Mouse (Mus musculus): ENCODE data around the gene Ago3.
A peak's percentile ranks its signal among the peaks of the same experiment; 100 is the strongest.

The Ago3 gene

DNA sequence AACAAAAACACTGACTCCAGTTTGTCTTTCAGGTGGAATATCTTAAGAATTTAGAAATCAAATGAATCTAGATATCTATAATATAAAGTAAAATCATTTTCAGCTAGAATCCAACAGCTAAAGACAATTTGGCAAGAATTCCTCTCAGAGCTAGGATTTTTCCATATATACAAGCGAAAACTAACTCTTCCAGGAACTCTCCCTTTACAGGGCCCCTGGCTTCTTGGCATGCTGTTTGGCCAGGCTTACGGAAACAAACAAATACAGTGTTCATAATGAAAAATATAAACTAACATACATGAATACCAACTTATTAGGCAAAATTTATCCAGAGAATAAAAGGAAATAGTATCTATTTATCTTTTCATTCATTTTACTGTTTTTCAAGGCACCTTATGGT is 5.5 kb downstream of the Ago3 start:
- DNase-seq (ENCODE audit: low spot score), result no peak

DNA sequence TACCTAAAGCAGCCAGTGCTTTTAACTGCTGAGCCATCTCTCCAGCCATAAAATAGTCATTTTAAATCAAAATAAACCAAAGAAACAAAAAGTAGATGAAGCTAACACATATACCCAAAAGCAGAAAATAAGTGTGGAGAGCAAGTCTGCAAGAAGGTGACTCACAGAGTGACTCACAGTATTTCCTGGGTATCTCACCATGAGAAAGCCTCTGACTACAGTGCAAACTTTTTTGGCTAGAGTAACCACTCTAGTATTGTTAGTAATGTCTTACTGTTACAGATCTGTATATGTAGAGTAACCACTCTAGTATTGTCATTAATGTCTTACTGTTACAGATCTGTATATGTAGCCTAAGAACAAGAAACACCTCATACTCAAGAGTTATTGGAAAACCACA is 13.6 kb downstream of the Ago3 start:
- no peak for DNase-seq (ENCODE audit: low spot score)

DNA sequence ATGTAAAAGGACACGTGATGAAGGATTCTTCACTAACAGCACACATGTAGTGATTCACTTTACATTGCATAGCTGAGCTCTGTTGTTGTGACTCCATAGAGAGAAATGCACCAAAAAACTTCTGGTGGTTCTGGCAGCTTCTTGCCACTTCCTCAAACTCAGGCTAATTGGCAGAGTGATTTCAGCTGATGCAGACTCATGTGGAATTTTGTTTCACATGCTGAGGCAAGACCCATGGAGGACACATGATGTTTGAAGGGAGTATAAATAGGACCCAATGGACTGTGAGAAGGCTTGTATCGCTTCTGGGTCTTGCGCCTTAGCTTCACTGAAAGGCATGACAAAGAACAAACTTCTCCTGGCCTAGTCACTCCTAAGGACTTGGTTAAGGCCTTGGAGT is 16.8 kb downstream of the Ago3 start:
- DNase-seq (ENCODE audit: low spot score), result no peak

DNA sequence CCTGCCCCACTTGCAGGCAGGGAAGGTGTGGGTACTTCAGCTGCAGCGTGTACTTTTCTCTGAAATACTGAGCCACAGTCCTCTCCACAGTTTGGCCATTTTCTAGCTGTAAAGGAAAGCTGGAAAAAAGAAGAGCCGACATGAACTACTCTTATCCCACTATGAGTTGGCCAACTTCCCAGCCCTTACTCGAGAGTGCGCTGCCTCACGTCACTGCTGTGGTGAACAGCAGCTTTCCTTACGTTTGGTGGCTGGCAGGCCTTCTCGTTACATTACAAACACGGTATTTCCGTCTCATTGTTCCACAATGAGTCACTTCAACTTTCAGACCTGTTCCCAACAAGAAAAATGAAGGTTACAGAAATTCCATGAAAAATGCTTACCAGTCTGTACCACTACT is 57.9 kb downstream of the Ago3 start:
- DNase-seq (ENCODE audit: low spot score), result no peak

DNA sequence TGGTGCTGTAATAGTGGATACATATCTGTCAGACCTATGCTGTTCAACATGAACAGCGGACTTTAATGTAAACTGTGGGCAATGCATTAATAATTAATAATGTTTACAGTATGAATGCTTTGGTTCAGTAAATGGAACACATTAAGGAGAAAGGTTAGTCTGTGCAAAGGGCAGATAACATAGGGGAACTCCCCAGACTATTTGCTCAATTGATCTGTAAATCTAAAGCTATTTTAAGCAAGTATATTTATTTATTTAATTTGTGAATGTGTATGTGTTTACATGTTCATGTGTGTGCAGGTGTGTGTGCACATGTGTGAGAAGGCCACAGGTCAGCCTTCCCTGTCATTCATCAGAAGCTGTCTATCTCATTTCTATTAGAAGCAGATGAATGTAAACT is 69.3 kb downstream of the Ago3 start:
- no peak for DNase-seq (ENCODE audit: low spot score)

DNA sequence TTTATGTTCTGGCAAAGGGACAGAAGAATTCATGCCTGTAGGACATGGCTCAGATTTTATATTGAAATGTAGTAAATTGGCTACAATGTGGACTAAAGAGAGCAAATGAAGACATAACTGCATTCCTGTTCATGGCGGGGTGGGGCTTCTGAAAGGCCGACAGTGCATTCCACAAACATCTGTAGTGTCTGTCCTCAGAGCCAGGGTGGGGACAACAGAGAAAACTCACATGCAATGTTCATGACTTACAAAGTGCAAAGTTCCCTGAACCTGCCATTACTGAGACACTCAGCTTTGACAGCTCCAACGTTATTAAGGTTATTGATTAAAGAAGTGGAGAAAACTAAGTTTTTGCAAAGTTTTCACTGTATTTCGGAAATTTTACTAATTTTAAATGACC is 85.9 kb downstream of the Ago3 start:
- DNase-seq (ENCODE audit: low spot score), result no peak

DNA sequence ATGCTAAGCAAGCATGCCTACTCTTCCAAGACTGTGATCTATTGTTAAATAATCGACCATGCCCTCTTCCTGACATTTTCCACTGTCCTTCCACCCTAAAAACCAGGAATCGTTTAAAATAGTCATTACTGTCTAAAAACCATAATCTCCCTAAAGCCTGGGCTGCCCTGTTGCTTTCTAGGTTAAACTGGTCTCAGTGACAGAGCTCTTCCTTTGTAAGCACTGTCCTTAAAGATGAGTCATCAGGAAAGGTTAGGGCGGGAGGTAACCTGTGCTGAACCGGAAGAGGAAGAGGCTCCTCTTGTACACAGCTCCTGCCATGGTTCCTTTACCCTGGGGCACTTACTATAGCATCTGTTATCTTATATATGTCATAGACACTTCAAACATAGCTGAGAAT is 89.9 kb downstream of the Ago3 start:
- DNase-seq (ENCODE audit: low spot score), result no peak

DNA sequence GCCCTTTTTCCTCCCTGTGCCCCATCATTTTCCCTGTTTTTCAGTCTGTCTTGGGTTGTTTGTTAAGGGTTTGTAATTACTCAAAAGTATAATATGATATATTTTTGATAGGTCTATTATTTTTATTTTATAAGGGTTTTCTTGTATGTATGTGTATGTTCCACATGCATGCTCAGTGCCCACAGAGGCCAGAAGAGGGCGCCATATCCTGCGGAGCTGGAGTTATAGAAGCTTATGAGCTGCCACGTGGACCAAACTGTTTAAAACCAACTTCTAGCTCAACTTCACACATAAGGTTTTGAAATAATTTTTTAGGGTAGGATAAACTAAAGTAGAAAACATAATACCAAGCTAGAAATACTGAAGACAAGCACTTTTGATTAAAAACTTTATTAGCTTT is 97.0 kb downstream of the Ago3 start:
- DNase-seq (ENCODE audit: low spot score), result no peak

DNA sequence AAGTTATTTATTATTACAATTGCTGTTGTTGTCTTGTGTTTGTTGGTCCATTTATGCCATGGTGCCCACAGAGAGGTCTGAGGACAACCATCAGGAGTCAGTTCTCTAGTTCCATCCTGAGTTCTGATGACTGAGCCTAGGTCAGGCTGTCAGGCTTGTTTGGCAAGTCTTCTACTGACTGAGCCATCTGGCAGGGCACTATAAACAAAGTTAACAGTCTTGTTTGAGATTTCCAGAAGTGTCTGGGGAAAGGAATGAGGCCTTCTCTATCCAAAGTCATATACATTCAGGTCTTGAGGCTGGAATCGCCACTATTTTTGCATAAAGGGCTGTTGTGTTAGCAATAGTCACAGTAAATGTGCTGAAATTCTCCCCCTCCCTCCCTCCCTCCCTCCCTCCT is 97.6 kb downstream of the Ago3 start:
- DNase-seq (ENCODE audit: low spot score), result no peak

DNA sequence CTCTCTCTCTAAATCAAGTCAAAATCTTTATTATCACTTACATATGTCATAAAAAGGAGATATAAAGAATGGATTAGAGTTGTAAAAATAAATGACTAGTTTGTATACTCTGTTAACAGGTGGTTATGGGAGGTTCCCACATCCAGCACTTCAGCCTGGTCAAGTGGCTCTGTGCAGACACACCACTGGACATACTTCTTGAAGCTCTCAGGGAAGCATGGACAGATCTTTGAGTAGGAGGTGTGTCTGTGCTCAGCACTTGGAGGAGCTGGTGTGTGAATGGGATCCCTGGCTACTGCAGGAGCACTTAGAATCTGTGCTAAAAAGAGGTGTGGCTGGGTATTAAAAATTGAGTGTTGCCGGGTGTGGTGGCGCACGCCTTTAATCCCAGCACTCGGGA is 99.1 kb downstream of the Ago3 start:
- no peak for DNase-seq (ENCODE audit: low spot score)

DNA sequence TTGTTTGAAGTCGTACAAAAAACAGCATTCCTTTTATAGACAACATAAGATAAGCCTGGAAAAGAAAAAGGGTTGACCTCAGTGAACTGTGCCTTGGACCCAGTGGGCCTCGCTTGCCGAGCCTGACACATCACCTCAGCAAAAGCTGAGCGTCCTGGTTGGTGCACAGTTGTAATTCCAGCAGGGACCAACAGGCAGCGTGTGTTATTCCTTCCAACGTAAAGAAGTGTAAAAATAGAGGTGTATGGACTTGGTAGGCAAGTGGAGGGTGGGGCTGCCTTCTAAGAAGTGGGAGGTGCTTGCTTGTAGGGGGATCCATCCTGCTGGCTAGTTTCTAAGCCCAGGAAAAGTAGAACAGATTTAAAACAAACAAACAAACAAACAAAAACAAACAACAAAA is 103.3 kb downstream of the Ago3 start:
- no peak for DNase-seq (ENCODE audit: low spot score)

DNA sequence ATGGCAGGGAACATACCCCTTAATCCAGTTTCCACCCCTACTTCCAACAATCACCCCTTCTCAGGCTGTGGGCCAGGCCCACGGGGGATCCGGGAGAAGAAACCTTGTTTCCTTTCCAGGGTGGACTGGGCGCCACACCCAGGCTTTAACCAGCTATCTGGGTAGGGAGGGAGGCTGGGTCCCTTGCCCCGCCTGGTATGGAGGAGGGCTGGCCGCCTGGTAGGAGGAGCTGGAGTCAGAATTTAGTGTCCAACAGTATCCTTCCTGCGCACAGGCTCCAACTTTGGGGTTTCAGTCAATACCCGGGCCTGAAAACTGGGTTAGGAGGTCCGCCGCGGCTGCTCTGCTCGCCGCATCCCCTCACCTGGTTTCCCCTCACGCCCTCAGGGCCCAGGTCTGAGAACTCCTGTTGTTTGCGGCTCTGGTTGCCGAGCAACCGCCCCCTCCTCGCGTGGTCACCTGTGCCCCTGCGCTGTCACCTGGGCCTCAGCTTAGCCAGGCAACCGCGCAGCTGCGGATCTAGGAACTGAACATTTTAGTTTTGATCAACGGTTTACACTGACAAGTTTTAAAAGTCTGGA is 104.0 kb downstream of the Ago3 start, which contains the start of gene Tekt2:
Tekt2 (minus strand) TSS at position 408 of the 581 bp plus-strand sequence.
- DNase-seq (ENCODE audit: low spot score), result no peak

DNA sequence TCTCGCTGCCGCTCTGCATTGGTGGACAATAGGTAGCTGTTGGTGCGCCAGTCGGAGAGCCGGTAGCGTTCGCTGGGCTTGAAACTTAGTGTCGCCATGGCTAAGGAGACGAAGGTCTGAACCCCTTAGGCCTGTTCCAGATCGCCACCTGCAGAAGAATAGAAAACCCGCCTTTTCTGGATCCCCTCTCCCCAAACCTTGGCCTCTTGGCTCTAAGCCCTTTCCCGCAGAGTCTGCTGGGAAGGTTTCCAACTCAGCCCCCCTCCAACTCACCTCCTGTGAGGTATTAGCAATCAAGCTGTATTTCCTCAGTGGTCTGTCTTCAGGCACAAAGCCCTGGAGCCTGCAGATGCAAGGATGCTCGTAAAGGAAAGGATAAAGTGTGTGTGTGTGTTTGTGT is 104.5 kb downstream of the Ago3 start:
- no peak for DNase-seq (ENCODE audit: low spot score)

DNA sequence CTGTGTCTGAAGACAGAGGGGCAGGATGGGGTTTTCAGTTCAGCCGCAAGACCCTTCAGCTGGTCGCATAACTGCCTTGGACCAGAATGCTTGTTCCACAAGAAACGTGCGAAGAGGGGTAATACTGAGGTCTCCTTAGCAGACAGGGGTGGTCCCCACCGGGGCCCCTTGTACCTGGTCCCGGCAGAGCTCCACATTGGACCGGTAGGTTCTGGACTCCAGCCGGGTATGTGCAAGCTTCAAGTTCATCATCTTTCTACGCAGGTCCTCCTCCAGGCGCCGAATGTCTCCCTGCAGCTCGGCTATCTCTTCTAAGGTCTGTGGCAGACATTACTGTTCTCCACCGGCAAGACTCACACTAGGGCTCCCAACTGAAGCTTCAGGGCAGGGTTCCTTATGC is 106.7 kb downstream of the Ago3 start:
- DNase-seq (ENCODE audit: low spot score), result no peak

DNA sequence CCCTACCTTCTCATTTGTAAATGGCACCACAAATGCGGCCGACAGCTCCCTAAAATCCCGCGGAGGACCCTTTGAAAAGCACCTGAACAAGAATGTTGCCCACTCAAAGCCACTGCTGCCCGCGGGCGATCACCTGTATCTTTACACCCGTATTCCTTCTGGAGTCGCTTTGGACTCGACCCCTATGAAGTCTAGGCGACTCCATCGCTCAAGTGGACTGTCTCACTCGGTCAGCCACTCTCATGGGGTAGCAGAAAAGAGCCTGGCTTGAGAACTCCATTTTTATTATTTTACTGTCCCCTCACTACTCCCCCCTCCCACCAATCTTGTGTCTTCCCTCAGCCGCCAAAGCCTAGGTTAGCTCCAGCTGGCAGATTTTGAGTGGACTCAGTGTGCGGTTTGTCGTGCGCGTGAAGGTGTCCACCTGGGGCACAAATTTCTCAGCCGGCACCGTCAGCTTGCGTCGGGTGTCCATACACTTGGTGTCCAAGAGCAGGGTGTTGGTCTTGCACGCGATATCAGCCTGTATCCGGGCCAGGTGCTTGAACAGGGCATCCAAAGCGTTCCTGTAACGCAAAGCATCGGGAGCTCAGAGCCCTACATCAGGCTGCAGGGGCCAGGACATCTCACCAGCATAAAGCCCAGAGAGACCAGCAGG is 107.4 kb downstream of the Ago3 start:
- DNase-seq (ENCODE audit: low spot score), result no peak

DNA sequence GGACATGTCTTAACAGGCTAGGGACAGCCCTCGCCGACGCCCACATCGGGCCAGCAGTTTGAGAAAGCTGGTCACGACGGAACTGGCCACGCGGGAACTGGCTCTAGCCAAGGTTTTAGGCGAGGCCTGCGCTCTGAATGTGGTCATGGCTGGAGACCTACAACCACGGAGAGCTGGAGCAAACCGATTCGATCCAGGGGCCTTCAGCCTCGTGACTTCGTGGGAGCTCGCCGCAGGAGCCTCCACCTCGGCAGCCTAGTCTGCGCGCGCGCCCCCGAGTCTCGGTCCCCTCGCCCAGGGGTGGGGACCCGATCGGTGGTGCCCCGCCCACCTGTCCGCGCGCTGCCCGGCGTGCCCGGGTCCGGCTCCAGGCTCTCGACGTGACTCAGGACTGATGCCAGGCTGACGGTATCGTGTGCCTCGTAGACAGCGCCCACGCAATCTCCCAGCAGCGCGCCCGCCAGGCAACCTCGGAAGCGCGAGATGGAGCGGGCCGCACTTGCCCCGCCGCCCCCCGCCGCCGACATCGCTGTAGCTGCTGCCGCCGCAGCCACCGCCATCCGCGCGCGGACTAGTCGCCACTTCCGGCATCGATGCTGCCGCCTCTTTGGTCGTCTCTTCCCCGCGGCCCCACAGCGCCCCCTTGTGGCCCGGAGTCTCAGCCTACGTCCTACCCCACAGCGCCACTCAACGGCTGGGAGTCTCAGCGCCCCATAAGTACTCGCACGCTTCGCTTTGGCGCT is 108.1 kb downstream of the Ago3 start, which contains the start of gene Adprhl2:
Adprhl2 (minus strand) TSS at position 593 of the 743 bp plus-strand sequence.
- DNase-seq (ENCODE audit: low spot score), result peak; percentile 93

DNA sequence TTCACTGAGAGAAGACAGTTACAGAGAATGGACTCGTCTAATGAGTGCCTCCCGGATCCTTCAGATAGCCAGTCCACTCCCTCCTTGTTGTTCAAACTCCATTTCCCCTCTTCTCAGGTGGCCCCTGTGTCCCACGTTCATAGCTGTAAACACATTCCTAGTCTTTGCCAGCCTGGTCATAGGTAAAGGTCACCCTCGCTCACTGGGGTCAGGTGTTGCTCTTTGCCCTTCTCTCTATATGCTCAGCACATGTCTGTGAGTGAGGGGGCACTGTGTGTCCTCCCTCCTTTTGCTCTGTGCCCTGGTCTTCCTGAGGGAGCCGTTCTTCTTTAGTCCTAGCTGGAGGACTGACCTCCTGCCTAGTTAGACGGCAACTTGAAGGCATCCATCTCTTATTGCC is 109.5 kb downstream of the Ago3 start:
- no peak for DNase-seq (ENCODE audit: low spot score)

DNA sequence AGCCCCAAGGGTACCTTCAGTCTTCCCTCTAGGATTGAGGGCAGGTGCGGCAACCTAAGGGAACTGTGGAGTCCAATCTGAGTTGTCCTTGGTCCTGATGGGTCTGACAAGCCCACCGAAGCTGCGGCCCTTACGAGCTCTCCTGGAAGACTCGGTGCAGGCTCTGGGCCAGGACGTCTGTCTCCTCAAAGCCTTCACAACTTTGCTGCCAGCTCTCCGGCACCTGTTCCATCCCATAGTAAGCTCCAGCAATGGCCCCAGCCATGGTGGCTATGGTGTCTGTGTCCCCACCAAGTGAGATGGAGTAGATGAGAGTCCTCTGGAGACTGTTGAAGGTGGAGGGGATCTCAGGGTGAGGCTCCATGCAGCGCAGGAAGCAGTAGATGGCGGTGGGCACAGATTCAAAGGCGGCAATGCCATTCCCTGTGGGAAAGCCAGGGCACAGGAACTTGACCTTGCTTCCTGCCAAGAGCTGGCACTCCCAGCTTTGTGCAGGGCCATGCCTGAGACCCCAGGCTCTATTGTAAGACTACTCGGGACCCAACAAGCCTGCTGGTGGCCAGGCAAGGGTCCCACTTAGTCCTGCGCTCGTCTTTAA is 112.8 kb downstream of the Ago3 start:
- DNase-seq (ENCODE audit: low spot score), result no peak

DNA sequence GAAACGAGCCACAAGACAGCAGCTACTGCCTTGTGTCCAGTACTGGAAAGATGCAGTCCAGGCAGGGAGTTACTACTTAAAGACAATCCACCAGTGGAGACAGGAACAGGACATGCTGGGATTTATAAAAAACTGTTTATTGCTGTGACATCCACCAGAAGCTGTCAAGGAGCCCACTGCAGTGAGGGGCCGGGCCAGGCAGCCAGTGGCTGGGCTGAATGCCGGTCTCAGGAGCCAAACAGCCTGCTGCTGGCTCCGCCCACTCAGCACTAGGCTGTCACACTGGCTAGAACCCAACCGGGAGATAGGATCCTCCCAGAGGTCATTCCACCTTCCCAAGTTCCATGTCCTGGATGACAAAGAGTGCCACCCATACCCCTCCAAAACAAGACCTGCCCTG is 113.4 kb downstream of the Ago3 start:
- DNase-seq (ENCODE audit: low spot score), result no peak

DNA sequence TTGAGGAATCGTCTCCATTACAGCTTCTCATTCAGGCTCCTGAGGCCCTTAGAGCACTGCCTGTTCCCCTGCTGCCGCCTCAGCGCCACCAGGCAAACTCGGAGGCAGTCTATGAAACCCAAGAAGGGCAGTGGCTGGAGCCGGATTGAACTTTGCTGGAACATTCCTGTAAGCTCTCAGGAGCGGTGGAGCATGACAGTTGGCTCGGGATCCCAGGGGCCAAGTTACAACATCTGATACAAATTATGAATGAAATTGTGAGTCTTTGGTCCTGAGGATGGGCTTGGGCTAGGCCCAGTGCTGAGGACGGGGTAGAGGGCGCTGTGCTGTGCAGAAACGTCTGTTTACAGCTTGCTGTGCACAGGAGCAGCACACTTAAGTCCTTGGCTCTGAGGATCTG is 115.0 kb downstream of the Ago3 start:
- no peak for DNase-seq (ENCODE audit: low spot score)

DNA sequence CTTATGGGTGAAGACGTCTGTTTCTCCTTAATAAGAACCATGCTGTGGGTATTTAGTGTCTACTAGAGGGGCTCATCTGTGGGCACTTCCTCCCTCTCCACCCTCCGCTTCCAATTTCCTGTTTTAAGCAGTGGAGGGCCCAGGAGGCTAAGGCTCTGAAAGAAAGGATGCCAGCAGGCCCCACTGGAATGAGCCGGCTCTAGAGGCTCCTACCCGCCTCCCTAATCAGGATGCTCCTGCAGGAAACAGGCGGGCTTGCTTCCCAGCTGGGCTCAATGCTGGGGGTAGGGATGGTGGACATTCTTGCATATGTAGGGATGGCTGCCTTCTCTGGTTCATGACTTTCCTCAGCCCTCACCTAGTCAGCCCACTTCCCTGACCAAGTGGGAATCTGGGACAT is 116.2 kb downstream of the Ago3 start:
- DNase-seq (ENCODE audit: low spot score), result no peak

DNA sequence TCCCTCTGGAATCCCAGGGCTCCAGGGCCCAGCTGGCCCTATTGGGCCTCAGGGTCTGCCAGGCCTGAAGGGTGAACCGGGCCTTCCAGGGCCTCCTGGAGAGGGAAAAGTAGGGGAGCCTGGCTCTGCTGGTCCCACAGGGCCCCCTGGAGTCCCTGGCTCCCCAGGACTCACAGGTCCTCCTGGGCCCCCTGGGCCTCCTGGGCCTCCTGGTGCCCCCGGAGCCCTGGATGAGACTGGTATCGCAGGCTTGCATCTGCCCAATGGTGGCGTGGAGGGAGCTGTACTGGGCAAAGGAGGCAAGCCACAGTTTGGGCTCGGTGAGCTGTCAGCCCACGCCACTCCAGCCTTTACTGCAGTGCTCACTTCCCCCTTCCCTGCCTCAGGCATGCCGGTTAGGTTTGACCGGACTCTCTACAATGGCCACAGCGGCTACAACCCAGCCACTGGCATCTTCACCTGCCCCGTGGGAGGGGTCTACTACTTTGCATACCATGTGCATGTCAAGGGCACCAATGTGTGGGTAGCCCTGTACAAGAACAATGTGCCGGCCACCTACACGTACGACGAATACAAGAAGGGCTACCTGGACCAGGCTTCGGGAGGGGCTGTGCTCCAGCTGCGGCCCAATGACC is 117.7 kb downstream of the Ago3 start:
- no peak for DNase-seq (ENCODE audit: low spot score)

DNA sequence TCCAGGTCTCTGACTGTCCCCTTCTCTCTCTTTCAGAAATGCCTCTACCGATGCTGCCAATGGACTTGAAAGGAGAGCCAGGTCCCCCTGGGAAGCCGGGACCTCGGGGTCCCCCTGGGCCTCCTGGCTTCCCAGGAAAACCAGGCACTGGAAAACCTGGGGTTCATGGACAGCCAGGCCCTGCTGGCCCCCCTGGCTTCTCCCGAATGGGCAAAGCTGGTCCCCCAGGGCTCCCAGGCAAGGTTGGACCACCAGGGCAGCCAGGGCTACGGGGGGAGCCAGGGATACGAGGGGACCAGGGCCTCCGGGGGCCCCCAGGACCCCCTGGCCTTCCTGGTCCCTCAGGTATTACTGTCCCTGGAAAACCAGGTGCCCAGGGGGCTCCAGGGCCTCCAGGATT is 119.0 kb downstream of the Ago3 start:
- no peak for DNase-seq (ENCODE audit: low spot score)

Data from left cerebral cortex, adult 11 months (tissue).